Mouse (Mus musculus): ENCODE measurements around the gene Ace.
A peak's percentile ranks its signal among the peaks of the same experiment; 100 is the strongest.

Ace gene

GRCm38 (mm10) chr11:105994375-105994774 lies 26.6 kb downstream of the Ace start, which contains the start of gene Ace3:
Ace3 (plus strand) TSS chr11:105994675.
- DNase-seq (ENCODE audit: low spot score): no peak

GRCm38 (mm10) chr11:106000062-106000461 lies 32.3 kb downstream of the Ace start:
- no peak for DNase-seq (ENCODE audit: low spot score)

GRCm38 (mm10) chr11:106001718-106002117 lies 34.0 kb downstream of the Ace start:
- DNase-seq (ENCODE audit: low spot score): peak; percentile 35

GRCm38 (mm10) chr11:106004576-106004975 lies 36.8 kb downstream of the Ace start:
- no peak for DNase-seq (ENCODE audit: low spot score)

- no peak for DNase-seq (ENCODE audit: low spot score)
Observed at GRCm38 (mm10) chr11:106005970-106006369, 38.2 kb downstream of the Ace start.

- DNase-seq (ENCODE audit: low spot score): peak; percentile 41
Observed at GRCm38 (mm10) chr11:106007821-106008220, 40.1 kb downstream of the Ace start, which contains the start of gene Kcnh6. Kcnh6 (plus strand) TSS chr11:106008124.

- DNase-seq (ENCODE audit: low spot score): no peak
Observed at GRCm38 (mm10) chr11:106012711-106013110, 45.0 kb downstream of the Ace start.

- no peak for DNase-seq (ENCODE audit: low spot score)
Observed at GRCm38 (mm10) chr11:106013556-106014225, 45.9 kb downstream of the Ace start.

- no peak for DNase-seq (ENCODE audit: low spot score)
Observed at GRCm38 (mm10) chr11:106016440-106016839, 48.7 kb downstream of the Ace start.

GRCm38 (mm10) chr11:106020051-106020763 lies 52.5 kb downstream of the Ace start:
- DNase-seq (ENCODE audit: low spot score): peak; percentile 40

GRCm38 (mm10) chr11:106025774-106026173 lies 58.0 kb downstream of the Ace start:
- no peak for DNase-seq (ENCODE audit: low spot score)

- peak; percentile 77 for DNase-seq (ENCODE audit: low spot score)
Observed at GRCm38 (mm10) chr11:106026465-106027151, 58.9 kb downstream of the Ace start.

- peak; percentile 48 for DNase-seq (ENCODE audit: low spot score)
Observed at GRCm38 (mm10) chr11:106027607-106028006, 59.9 kb downstream of the Ace start.

- DNase-seq (ENCODE audit: low spot score): peak; percentile 27
Observed at GRCm38 (mm10) chr11:106032074-106032473, 64.3 kb downstream of the Ace start.

- DNase-seq (ENCODE audit: low spot score): peak; percentile 83
Observed at GRCm38 (mm10) chr11:106033491-106033919, 65.8 kb downstream of the Ace start.

- DNase-seq (ENCODE audit: low spot score): no peak
Observed at GRCm38 (mm10) chr11:106034986-106035385, 67.2 kb downstream of the Ace start.

- DNase-seq (ENCODE audit: low spot score): peak; percentile 97
Observed at GRCm38 (mm10) chr11:106036548-106037417, 69.0 kb downstream of the Ace start, which contains the start of gene Dcaf7. Dcaf7 (plus strand) TSS chr11:106036872.

- peak; percentile 57 for DNase-seq (ENCODE audit: low spot score)
Observed at GRCm38 (mm10) chr11:106037418-106037751, 69.6 kb downstream of the Ace start.
